Mouse (Mus musculus) heart, embryonic 16.5 days (tissue): ENCODE measurements around the gene Hes6. TPM values are rescaled to one million over a fixed set of nuclear protein-coding genes. Genes with fewer than 3 reads are reported as not detected.

ENCODE experiments used
- ATAC-seq: fragments of 200-750 bp; cut with Nextera tagmentation; replicated peaks from 2 replicates; pipeline ENCODE4 v1.8.0; 2017; ENCODE audit warnings: moderate number of reproducible peaks; ENCODE audit not compliant: insufficient read depth, low FRiP score; ENCODE audit errors: extremely low read depth
- H3K27ac ChIP-seq: fragments of 300-500 bp; sonication (generic); 2 replicates; pipeline ENCODE4 v1.5.1; 2014; ENCODE audit warnings: mild to moderate bottlenecking, low read length, control low read depth, moderate library complexity
- H3K27me3 ChIP-seq: fragments of 300-500 bp; sonication (generic); 2 replicates; pipeline ENCODE4 v1.6.1; 2014; ENCODE audit warnings: low read length, mixed read lengths; ENCODE audit not compliant: control insufficient read depth, insufficient read depth
- H3K36me3 ChIP-seq: fragments of 300-500 bp; sonication (generic); 2 replicates; pipeline ENCODE4 v1.6.1; 2014; ENCODE audit not compliant: control insufficient read depth, insufficient read depth
- H3K4me1 ChIP-seq: fragments of 300-500 bp; sonication (generic); 2 replicates; pipeline ENCODE4 v1.6.1; 2014; ENCODE audit warnings: low read length, mixed read lengths; ENCODE audit not compliant: control insufficient read depth, insufficient read depth
- H3K4me2 ChIP-seq: fragments of 300-500 bp; sonication (generic); 2 replicates; pipeline ENCODE4 v1.6.1; 2014; ENCODE audit warnings: low read depth, mild to moderate bottlenecking, control low read depth, low read length
- H3K4me3 ChIP-seq: fragments of 300-500 bp; sonication (generic); 2 replicates; pipeline ENCODE4 v1.5.1; 2014; ENCODE audit warnings: mild to moderate bottlenecking, control low read depth, low read length
- H3K9ac ChIP-seq: fragments of 300-500 bp; sonication (generic); 2 replicates; pipeline ENCODE4 v1.6.1; 2014; ENCODE audit warnings: low read length, control low read depth
- H3K9me3 ChIP-seq: fragments of 300-500 bp; sonication (generic); replicated peaks from 2 replicates; pipeline ENCODE4 v1.6.1; 2016; ENCODE audit warnings: low read length; ENCODE audit not compliant: control insufficient read depth
- WGBS: fragments of 180-500 bp; shearing (Covaris S2); extraction: QIAGEN DNeasy Blood & Tissue Kit; methylation state at CpG from one replicate; pipeline ENCODE4 v1.1.7; 2014; 5-methylcytosine and 5-hydroxymethylcytosine counted together
- polyA plus RNA-seq: library from polyadenylated mRNA; unstranded; fragments of >200 nt; fragmentation: Nextera tagmentation; extraction: Ambion mirVana; gene quantifications from 2 replicates; pipeline ENCODE4 v1.2.1, GENCODE M21; 2015

The Hes6 gene
- polyA plus RNA-seq, 1 experiment from 2014 or later = 117 TPM

- Histone ChIP-seq H3K27ac (peak overlapping the region; percentile 88), H3K4me1 (peaks cover 38% of the 10 kb centered on the region), H3K4me3 (no peak overlapping the region), H3K9me3 (peaks cover 6% of the 10 kb centered on the region), H3K4me2 (no peak overlapping the region), H3K36me3 (peaks cover 20% of the 10 kb centered on the region), H3K9ac (peak overlapping the region; percentile 38), H3K27me3 (no peaks in the 10 kb centered on the region)
- WGBS = 17% methylated on average over 8 of the region's 8 CpGs
- ATAC-seq = peak; percentile 49
These were observed 32.2 kb upstream of the Hes6 start for GRCm38 (mm10) chr1:91446060-91446459.

- H3K36me3 ChIP-seq = peaks cover 23% of the 10 kb centered on the region
- no peak overlapping the region for H3K4me3 ChIP-seq
- peaks cover 34% of the 10 kb centered on the region for H3K4me1 ChIP-seq
- no peak for ATAC-seq
- H3K9me3 ChIP-seq = peaks cover 6% of the 10 kb centered on the region
- WGBS = 87% methylated on average over 17 of the region's 17 CpGs
- H3K27ac ChIP-seq = peak overlapping the region; percentile 88
- no peak overlapping the region for H3K4me2 ChIP-seq
- peak overlapping the region; percentile 37; the same call in 1 of the 2 replicates for H3K9ac ChIP-seq
- H3K27me3 ChIP-seq = no peaks in the 10 kb centered on the region
These were observed 31.3 kb upstream of the Hes6 start for GRCm38 (mm10) chr1:91444841-91445830.

- Histone ChIP-seq H3K9ac (no peak overlapping the region), H3K36me3 (peaks cover 25% of the 10 kb centered on the region), H3K4me3 (no peak overlapping the region), H3K27ac (no peak overlapping the region), H3K9me3 (peaks cover 4% of the 10 kb centered on the region), H3K27me3 (no peaks in the 10 kb centered on the region), H3K4me2 (no peak overlapping the region), H3K4me1 (peaks cover 17% of the 10 kb centered on the region)
- ATAC-seq = no peak
- 82% methylated on average over 6 of the region's 7 CpGs for WGBS
These were observed 28.6 kb upstream of the Hes6 start for GRCm38 (mm10) chr1:91442350-91442990.

- H3K36me3 ChIP-seq = peaks cover 21% of the 10 kb centered on the region
These were observed 28.0 kb upstream of the Hes6 start for GRCm38 (mm10) chr1:91441855-91442254.

GRCm38 (mm10) chr1:91439776-91440175 lies 25.9 kb upstream of the Hes6 start:
- H3K27ac ChIP-seq = no peak overlapping the region
- H3K27me3 ChIP-seq = no peaks in the 10 kb centered on the region
- peaks cover 25% of the 10 kb centered on the region for H3K4me1 ChIP-seq
- 87% methylated on average over 8 of the region's 8 CpGs for WGBS
- peaks cover 19% of the 10 kb centered on the region for H3K36me3 ChIP-seq
- no peak for ATAC-seq
- H3K9me3 ChIP-seq = no peaks in the 10 kb centered on the region
- H3K4me3 ChIP-seq = no peak overlapping the region
- no peak overlapping the region for H3K9ac ChIP-seq
- H3K4me2 ChIP-seq = no peak overlapping the region

More at GRCm38 (mm10) chr1:91441855-91442254, 28.0 kb upstream of the Hes6 start:
- H3K4me2 ChIP-seq = no peak overlapping the region
- no peaks in the 10 kb centered on the region for H3K27me3 ChIP-seq
- 87% methylated on average over 3 of the region's 3 CpGs for WGBS
- no peak for ATAC-seq
- peaks cover 20% of the 10 kb centered on the region for H3K4me1 ChIP-seq
- H3K27ac ChIP-seq = no peak overlapping the region
- H3K9ac ChIP-seq = no peak overlapping the region
- no peak overlapping the region for H3K4me3 ChIP-seq
- no peaks in the 10 kb centered on the region for H3K9me3 ChIP-seq

GRCm38 (mm10) chr1:91437573-91437972 lies 23.7 kb upstream of the Hes6 start:
- ATAC-seq = no peak
- H3K4me3 ChIP-seq = no peak overlapping the region
- H3K9me3 ChIP-seq = no peaks in the 10 kb centered on the region
- H3K27ac ChIP-seq = no peak overlapping the region
- H3K36me3 ChIP-seq = peaks cover 25% of the 10 kb centered on the region
- no peak overlapping the region for H3K9ac ChIP-seq
- no peaks in the 10 kb centered on the region for H3K27me3 ChIP-seq
- WGBS = 88% methylated on average over 7 of the region's 7 CpGs
- H3K4me1 ChIP-seq = peaks cover 25% of the 10 kb centered on the region
- H3K4me2 ChIP-seq = no peak overlapping the region

GRCm38 (mm10) chr1:91437083-91437400 lies 23.2 kb upstream of the Hes6 start:
- Histone ChIP-seq H3K4me1 (peaks cover 25% of the 10 kb centered on the region), H3K36me3 (peaks cover 27% of the 10 kb centered on the region), H3K27ac (peak overlapping the region; percentile 89), H3K9me3 (no peaks in the 10 kb centered on the region), H3K27me3 (no peaks in the 10 kb centered on the region), H3K4me2 (no peak overlapping the region), H3K9ac (no peak overlapping the region), H3K4me3 (no peak overlapping the region)
- no peak for ATAC-seq
- WGBS = 85% methylated on average over 3 of the region's 3 CpGs

GRCm38 (mm10) chr1:91436380-91437082 lies 22.7 kb upstream of the Hes6 start:
- ATAC-seq = peak; percentile 92
- Histone ChIP-seq H3K4me2 (no peak overlapping the region; the same call in 1 of the 2 replicates), H3K36me3 (peaks cover 25% of the 10 kb centered on the region), H3K4me1 (peaks cover 25% of the 10 kb centered on the region), H3K9ac (peak overlapping the region; percentile 41), H3K9me3 (no peaks in the 10 kb centered on the region), H3K4me3 (no peak overlapping the region), H3K27me3 (no peaks in the 10 kb centered on the region), H3K27ac (peak overlapping the region; percentile 89)
- 37% methylated on average over 6 of the region's 6 CpGs for WGBS
